Mouse (Mus musculus): Measurements from ENCODE around the gene Pikfyve. TPM values are rescaled to one million over a fixed set of nuclear protein-coding genes. Genes with fewer than 3 reads are reported as not detected.

Pikfyve gene
- 11.2 and 13.4 TPM in 2 replicates for polyA plus RNA-seq (2012; rRNA removed)

DNA sequence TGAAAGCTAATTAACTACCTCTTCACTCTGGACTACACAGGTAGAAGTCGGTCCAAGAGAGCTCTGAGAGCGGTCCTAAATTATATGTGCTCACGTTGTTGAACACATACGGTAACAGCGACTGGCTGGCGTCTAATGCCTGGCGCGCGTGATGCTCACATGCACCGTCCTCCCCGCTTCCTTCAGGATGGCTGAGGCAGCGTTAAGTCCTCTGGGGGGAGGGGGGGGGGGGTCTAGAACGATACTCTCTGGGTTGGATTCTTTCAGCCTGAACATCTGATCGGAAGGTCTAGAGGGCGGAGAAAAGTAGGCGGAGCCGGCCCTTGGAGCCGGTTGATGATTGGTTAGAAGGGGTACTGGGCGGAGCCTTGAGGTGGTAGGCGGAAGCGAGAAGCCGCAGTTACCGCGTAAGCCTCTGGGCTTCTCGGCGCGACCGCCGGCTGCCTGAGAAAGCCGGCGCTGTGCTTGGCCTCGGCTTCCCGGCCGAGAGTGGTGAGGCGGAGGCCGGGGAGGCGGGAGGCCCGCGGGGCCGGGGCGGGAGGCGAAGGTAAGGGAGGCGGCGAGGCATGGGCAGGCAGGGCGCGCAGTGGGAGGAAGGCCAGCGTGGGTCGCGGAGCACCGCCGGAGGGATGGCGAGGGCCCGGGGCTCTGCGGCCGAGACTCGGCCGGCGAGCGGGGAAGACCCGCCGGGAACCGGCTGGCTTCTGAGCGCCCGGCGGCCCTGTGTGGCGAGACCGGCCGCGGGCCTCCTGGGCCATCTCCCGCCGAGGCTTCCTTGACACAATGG is at the start of gene Pikfyve, which contains the start of gene Idh1:
TSS of gene Pikfyve (plus strand) at position 397 of the 787 bp plus-strand sequence.
TSS of gene Idh1 (minus strand) at position 214 of the 787 bp plus-strand sequence.

GRCm38 (mm10) chr1:65281756-65282155 is 95.3 kb downstream of the Pikfyve start, which contains the start of gene Pth2r:
Gene Pth2r (plus strand): TSS chr1:65282056.

Other genes with a start within 250 kb of the Pikfyve start
- 2.7 and 4.1 TPM in 2 replicates for gene Plekhm3, start 229.9 kb upstream of the Pikfyve start, polyA plus RNA-seq (2012; rRNA removed)
- 0.13 and 1.3 TPM in 2 replicates for gene Akr1cl, start 153.9 kb upstream of the Pikfyve start, polyA plus RNA-seq (2012; rRNA removed)
- gene Cryge, start 135.5 kb upstream of the Pikfyve start, polyA plus RNA-seq (2012; rRNA removed) = 0.58 and 0.62 TPM in 2 replicates
- 0.32 TPM in 1 of 2 replicates, not detected in the other for gene Crygd, start 123.2 kb upstream of the Pikfyve start, polyA plus RNA-seq (2012; rRNA removed)
- gene Crygc, start 113.0 kb upstream of the Pikfyve start, polyA plus RNA-seq (2012; rRNA removed) = 0.19 and 0.22 TPM in 2 replicates
- 0.11 and 0.18 TPM in 2 replicates for gene Crygb, start 104.4 kb upstream of the Pikfyve start, polyA plus RNA-seq (2012; rRNA removed)
- 0.11 TPM in 1 of 2 replicates, not detected in the other for gene Cryga, start 83.3 kb upstream of the Pikfyve start, polyA plus RNA-seq (2012; rRNA removed)
- not detected in 2 replicates for gene Gm28845, start 67.1 kb upstream of the Pikfyve start, polyA plus RNA-seq (2012; rRNA removed)
- gene D630023F18Rik, start 63.5 kb upstream of the Pikfyve start, polyA plus RNA-seq (2012; rRNA removed) = 0.19 and 0.25 TPM in 2 replicates
- 143 and 168 TPM in 2 replicates for gene Idh1, start 183 bp upstream of the Pikfyve start, polyA plus RNA-seq (2012; rRNA removed)
- 0.24 and 0.76 TPM in 2 replicates for gene Pth2r, start 95.4 kb downstream of the Pikfyve start, polyA plus RNA-seq (2012; rRNA removed)

Data from central nervous system, embryonic 11.5 days (tissue).